Mouse (Mus musculus): ENCODE data around the gene Ppp3ca. TPM values are rescaled to one million over a fixed set of nuclear protein-coding genes. Genes with fewer than 3 reads are reported as not detected.
A peak's percentile ranks its signal among the peaks of the same experiment; 100 is the strongest.

Ppp3ca gene
- polyA plus RNA-seq, 1 experiment from 2014 or later = 119 TPM

DNA sequence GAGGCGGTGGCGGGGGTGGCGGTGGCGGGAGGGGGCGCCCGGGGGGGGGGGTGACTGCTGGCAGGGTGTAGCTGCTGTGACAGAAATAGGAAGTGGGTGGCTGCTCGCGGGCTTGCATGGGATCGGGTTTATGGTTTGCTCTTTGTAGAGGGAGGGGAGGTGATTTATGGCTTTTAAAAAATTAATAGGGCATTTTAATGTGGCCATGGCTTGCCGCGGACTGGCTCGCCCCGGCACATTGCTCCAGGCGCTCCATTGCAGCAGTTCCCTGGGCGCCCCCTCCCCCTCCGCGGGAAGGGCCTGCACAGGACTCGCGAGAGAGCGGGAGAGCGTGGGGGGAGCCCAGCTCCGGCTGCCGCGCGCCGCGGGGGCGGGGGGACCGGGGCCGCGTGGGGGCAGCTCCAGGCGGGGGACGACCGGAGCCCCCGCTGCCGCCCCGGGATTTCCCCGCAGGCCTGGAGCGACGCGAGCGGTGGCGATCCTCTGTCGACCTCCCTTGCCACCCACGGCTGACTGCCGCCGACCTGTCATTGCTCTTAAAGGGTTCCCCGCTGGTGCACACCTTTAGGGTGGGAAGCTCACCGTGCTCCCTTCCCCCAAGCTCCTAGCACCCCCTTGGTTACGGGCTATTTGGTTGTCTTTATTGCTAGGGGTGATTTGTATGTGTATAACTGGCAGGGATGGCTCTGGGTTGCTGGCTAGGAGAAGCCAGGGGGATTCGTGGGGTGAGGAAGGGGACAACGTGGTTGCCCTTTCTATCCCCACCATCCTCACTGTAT is 1.4 kb downstream of the Ppp3ca start:
- peak; percentile 50 for ATAC-seq (ENCODE audit: insufficient number of reproducible peaks, insufficient read depth, low FRiP score, low TSS enrichment, low read depth)
- no peaks in the 10 kb centered on the region for H3K9me3 ChIP-seq
- H3K4me1 ChIP-seq (replicated peaks) = peaks cover 27% of the 10 kb centered on the region
- no peaks in the 10 kb centered on the region for H3K27me3 ChIP-seq
- H3K4me3 ChIP-seq (replicated peaks) = peak overlapping the region; percentile 84
- H3K4me2 ChIP-seq = peak overlapping the region; percentile 75
- H3K27ac ChIP-seq = peak overlapping the region; percentile 96
- peak overlapping the region; percentile 84 for H3K9ac ChIP-seq (replicated peaks)
- H3K36me3 ChIP-seq = no peaks in the 10 kb centered on the region
- under 1% methylated on average over 48 of the region's 52 CpGs for WGBS

DNA sequence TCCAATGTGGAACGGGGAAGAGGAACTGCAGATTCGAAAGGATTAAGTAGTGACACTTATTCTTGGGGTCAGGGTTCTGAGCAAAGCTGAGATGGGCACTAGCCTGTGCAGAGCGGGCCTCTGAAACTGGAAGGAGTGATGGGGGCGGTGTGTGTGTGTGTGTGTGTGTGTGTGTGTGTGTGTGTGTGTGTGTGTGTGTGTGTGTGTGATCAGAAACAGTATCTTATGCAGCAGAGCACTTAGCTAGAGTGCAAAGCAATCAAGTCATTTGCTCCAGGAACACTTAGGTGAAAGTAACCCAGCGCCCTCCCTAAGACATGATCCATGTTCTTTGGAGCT is 2.0 kb downstream of the Ppp3ca start:
- no peak for ATAC-seq (ENCODE audit: insufficient number of reproducible peaks, insufficient read depth, low FRiP score, low TSS enrichment, low read depth)
- H3K27ac ChIP-seq = peak overlapping the region; percentile 96; the same call in 1 of the 2 replicates
- H3K9me3 ChIP-seq = no peaks in the 10 kb centered on the region
- peak overlapping the region; percentile 75 for H3K4me2 ChIP-seq
- peak overlapping the region; percentile 84 for H3K4me3 ChIP-seq (replicated peaks)
- no peaks in the 10 kb centered on the region for H3K36me3 ChIP-seq
- peaks cover 27% of the 10 kb centered on the region for H3K4me1 ChIP-seq (replicated peaks)
- WGBS = 2% methylated on average over 5 of the region's 5 CpGs
- no peaks in the 10 kb centered on the region for H3K27me3 ChIP-seq
- H3K9ac ChIP-seq (replicated peaks) = peak overlapping the region; percentile 84

DNA sequence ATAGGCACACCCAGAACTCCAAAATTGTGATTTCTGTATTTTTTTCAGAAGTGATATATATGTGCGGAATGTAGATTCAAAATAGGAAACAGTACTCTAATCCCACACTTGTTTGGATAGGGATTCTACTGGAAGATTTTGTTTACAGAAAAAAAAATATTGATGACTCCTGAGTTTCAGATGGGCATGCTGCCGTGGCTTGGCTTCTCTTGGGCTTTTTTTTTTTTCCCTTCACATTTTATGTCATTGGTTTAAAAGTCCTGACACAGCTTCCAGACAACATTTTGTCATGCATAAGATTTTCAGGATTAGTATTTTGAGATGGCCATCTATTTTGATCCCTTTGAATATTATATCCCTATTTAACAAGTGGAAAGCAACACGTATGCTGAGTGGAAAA is 2.9 kb downstream of the Ppp3ca start:
- peak overlapping the region; percentile 84 for H3K4me3 ChIP-seq (replicated peaks)
- H3K27ac ChIP-seq = no peak overlapping the region
- no peak for ATAC-seq (ENCODE audit: insufficient number of reproducible peaks, insufficient read depth, low FRiP score, low TSS enrichment, low read depth)
- no peaks in the 10 kb centered on the region for H3K36me3 ChIP-seq
- H3K4me1 ChIP-seq (replicated peaks) = peaks cover 27% of the 10 kb centered on the region
- H3K4me2 ChIP-seq = peak overlapping the region; percentile 75
- no peaks in the 10 kb centered on the region for H3K27me3 ChIP-seq
- no peaks in the 10 kb centered on the region for H3K9me3 ChIP-seq
- WGBS = 71% methylated on average over 3 of the region's 3 CpGs
- no peak overlapping the region for H3K9ac ChIP-seq (replicated peaks)

DNA sequence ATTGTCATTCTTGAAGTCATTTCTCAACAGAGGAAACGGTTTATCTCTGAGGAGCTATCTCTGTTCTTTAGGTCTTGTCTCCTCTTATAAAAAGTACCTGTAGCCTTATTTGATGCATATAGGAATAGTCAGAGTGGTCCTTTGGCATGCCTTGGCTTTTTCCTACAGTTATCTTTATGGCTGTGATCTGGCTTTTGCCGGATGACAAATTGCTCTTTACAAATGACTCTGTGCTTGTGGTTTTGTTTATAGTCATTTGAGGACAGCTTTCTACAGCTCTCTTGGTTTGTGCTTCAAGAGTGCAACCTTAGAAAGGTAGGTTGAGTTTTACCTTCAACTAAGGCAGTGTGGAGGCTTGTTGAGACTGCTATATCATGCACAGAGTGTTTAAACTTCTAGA is 3.4 kb downstream of the Ppp3ca start:
- Histone ChIP-seq H3K36me3 (no peaks in the 10 kb centered on the region), H3K4me1 (replicated peaks) (peaks cover 28% of the 10 kb centered on the region), H3K27me3 (no peaks in the 10 kb centered on the region), H3K4me2 (no peak overlapping the region), H3K9me3 (no peaks in the 10 kb centered on the region), H3K27ac (no peak overlapping the region), H3K4me3 (replicated peaks) (no peak overlapping the region), H3K9ac (replicated peaks) (no peak overlapping the region)
- WGBS = 69% methylated on average over 2 of the region's 2 CpGs
- ATAC-seq (ENCODE audit: insufficient number of reproducible peaks, insufficient read depth, low FRiP score, low TSS enrichment, low read depth) = no peak

DNA sequence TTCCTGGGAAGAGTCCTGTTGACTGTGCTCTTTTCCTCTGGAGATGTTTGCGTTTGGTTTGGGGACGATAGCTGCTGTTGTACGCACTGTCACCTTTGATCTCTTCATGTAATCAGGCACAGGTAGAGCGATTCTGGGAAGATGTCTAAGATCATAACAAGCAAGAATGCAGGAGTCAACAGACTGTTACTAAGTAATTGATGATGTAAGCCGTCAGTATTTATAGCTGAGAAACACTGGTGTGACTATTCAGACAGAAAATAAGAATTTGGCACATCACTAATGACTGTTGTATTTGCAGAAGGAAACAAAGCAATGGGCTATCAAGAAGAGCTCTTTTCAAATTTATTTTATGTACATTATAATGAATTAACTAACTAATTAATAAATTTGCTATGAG is 4.6 kb downstream of the Ppp3ca start:
- Histone ChIP-seq H3K4me1 (replicated peaks) (peaks cover 35% of the 10 kb centered on the region), H3K9me3 (no peaks in the 10 kb centered on the region), H3K9ac (replicated peaks) (no peak overlapping the region), H3K36me3 (no peaks in the 10 kb centered on the region), H3K4me3 (replicated peaks) (no peak overlapping the region), H3K27ac (no peak overlapping the region), H3K27me3 (no peaks in the 10 kb centered on the region), H3K4me2 (no peak overlapping the region)
- WGBS = 85% methylated on average over 5 of the region's 5 CpGs
- ATAC-seq (ENCODE audit: insufficient number of reproducible peaks, insufficient read depth, low FRiP score, low TSS enrichment, low read depth) = no peak

DNA sequence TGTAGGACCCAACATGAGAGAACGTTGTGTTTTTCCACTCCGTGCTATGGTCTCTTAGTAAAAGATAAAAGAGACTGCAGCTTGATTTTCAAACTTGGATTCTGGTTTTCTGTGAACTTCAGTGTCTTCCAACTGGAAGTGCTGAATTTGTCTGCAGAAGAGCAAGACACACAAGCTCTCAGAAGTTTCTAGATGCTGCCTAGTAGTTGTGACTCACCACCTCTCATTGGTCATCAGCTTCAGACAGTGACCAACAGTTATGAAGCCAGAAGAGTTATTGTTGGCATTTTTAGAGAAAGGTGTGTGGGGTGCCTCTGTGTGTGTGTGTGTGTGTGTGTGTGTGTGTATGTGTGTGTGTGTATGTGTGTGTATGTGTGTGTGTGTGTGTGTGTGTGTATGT is 7.1 kb downstream of the Ppp3ca start:
- WGBS = 94% methylated on average over 2 of the region's 2 CpGs
- H3K36me3 ChIP-seq = no peaks in the 10 kb centered on the region
- H3K4me2 ChIP-seq = no peak overlapping the region
- peaks cover 48% of the 10 kb centered on the region for H3K4me1 ChIP-seq (replicated peaks)
- no peak overlapping the region for H3K9ac ChIP-seq (replicated peaks)
- H3K27ac ChIP-seq = no peak overlapping the region
- H3K4me3 ChIP-seq (replicated peaks) = no peak overlapping the region
- H3K27me3 ChIP-seq = no peaks in the 10 kb centered on the region
- H3K9me3 ChIP-seq = no peaks in the 10 kb centered on the region
- no peak for ATAC-seq (ENCODE audit: insufficient number of reproducible peaks, insufficient read depth, low FRiP score, low TSS enrichment, low read depth)

DNA sequence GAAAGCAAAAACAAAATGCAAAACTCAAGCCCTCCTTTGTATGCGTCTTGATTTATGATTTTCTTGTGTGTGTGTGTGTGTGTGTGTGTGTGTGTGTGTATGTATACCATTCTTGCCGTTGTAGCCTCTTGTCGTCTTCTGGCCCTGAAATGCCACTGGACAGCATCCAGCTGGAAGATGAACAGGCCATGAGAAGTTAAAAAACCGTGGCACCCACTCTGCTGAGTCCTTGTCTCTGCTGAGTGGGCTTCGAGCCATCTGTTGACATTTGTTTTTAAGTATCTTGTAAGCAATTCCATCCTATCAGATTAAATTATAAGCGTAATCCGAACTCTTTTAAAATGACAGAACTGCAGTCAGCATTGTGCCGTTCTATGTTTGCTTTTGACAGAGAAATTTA is 8.5 kb downstream of the Ppp3ca start:
- no peak overlapping the region for H3K27ac ChIP-seq
- peaks cover 39% of the 10 kb centered on the region for H3K4me1 ChIP-seq (replicated peaks)
- H3K9me3 ChIP-seq = no peaks in the 10 kb centered on the region
- WGBS = 79% methylated on average over 8 of the region's 8 CpGs
- H3K4me3 ChIP-seq (replicated peaks) = no peak overlapping the region
- H3K9ac ChIP-seq (replicated peaks) = no peak overlapping the region
- no peak for ATAC-seq (ENCODE audit: insufficient number of reproducible peaks, insufficient read depth, low FRiP score, low TSS enrichment, low read depth)
- H3K27me3 ChIP-seq = no peaks in the 10 kb centered on the region
- H3K36me3 ChIP-seq = no peaks in the 10 kb centered on the region
- no peak overlapping the region for H3K4me2 ChIP-seq

DNA sequence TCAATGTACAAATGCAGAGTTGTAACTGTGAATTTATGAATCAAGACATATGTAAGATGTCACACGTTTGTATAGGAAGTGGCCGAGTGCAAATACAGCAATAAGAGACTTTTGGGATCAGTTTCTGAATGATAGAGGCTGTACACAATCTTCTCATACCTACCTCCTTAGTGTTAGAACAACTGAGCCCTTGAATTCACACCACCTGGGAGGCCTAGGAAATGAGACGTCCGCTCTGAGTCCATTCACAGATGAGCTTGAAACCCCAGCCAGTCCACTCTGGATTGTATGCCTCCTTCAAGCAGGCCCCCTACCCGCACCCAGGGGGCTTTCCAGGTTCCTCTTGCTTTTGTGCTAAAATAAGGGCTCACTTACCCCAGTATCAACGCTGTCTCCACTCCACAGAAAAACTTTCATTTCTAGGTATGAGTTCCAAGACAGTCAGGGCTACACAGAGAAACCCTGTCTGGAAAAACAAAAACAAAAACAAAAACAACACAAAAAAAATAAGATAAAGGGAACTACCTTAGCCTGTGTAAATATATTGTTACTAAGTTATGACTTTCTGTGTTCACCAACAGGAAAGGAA is 10.1 kb downstream of the Ppp3ca start:
- H3K27me3 ChIP-seq = no peaks in the 10 kb centered on the region
- H3K4me3 ChIP-seq (replicated peaks) = no peak overlapping the region
- no peak for ATAC-seq (ENCODE audit: insufficient number of reproducible peaks, insufficient read depth, low FRiP score, low TSS enrichment, low read depth)
- no peak overlapping the region for H3K4me2 ChIP-seq
- no peak overlapping the region for H3K9ac ChIP-seq (replicated peaks)
- no peaks in the 10 kb centered on the region for H3K9me3 ChIP-seq
- no peak overlapping the region for H3K27ac ChIP-seq
- 68% methylated on average over 6 of the region's 6 CpGs for WGBS
- H3K36me3 ChIP-seq = no peaks in the 10 kb centered on the region
- peaks cover 37% of the 10 kb centered on the region for H3K4me1 ChIP-seq (replicated peaks)

DNA sequence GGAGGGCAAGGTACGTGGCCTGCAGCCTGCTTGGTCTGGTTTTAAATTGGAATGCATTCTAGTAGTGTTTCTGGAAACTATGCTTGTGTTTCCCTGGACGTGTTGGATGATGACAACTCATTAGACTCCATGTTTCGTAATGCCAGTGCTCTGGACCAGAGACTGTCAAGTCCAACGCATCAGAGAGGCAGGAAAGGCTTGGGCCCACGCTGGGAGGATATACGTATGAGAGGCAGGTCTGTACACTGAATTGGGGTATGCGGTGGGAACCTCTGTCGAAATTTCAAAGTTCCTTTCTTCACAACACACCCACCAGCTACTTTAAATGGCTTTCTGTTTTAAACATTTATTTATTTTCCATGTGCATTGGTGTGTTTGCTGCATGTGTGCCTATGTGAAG is 12.3 kb downstream of the Ppp3ca start:
- Histone ChIP-seq H3K9me3 (no peaks in the 10 kb centered on the region), H3K9ac (replicated peaks) (no peak overlapping the region), H3K27ac (no peak overlapping the region), H3K27me3 (no peaks in the 10 kb centered on the region), H3K4me3 (replicated peaks) (no peak overlapping the region), H3K4me1 (replicated peaks) (peaks cover 33% of the 10 kb centered on the region), H3K4me2 (no peak overlapping the region), H3K36me3 (no peaks in the 10 kb centered on the region)
- 91% methylated on average over 8 of the region's 8 CpGs for WGBS
- no peak for ATAC-seq (ENCODE audit: insufficient number of reproducible peaks, insufficient read depth, low FRiP score, low TSS enrichment, low read depth)

DNA sequence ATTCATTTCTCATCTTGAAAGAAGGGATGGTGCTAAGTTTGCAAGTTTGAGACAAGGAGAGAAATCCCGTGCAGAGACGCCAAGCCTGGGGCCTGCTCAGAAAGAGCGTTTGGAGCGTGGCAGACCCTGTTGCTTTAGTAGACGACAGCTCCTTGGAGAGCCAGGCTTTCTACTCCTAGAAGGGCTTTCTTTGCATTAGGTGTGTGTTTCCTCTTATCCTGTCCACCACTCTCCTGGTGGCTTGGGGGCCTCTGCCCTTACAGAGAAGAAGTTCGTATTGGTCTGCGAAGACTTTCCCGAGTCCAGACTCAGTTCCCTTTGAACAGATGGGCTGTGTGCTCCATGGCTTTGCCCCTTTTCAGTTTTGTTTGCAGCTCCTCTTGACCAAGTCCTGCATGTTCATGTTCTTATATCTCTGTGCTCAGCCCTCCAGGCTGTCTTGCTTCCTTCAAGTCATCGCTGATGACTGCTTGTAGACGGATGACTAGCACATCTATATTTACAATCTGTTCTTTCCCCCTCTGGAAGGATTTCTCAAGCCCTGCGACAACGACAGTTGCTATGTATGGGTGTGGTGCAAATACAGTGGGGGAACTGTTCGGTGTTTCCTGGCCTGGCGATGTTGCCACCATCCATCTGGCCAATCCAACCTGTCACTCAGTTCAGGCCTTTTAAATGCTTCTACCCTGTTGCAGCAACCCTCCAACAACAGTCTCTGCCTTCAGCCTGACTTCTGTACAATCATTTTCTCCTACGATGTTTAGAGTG is 14.5 kb downstream of the Ppp3ca start:
- H3K27ac ChIP-seq = no peak overlapping the region
- 90% methylated on average over 15 of the region's 15 CpGs for WGBS
- no peak for ATAC-seq (ENCODE audit: insufficient number of reproducible peaks, insufficient read depth, low FRiP score, low TSS enrichment, low read depth)
- no peak overlapping the region for H3K4me3 ChIP-seq (replicated peaks)
- H3K9ac ChIP-seq (replicated peaks) = no peak overlapping the region
- H3K4me1 ChIP-seq (replicated peaks) = peaks cover 36% of the 10 kb centered on the region
- H3K36me3 ChIP-seq = no peaks in the 10 kb centered on the region
- no peak overlapping the region for H3K4me2 ChIP-seq
- no peaks in the 10 kb centered on the region for H3K9me3 ChIP-seq
- H3K27me3 ChIP-seq = no peaks in the 10 kb centered on the region

DNA sequence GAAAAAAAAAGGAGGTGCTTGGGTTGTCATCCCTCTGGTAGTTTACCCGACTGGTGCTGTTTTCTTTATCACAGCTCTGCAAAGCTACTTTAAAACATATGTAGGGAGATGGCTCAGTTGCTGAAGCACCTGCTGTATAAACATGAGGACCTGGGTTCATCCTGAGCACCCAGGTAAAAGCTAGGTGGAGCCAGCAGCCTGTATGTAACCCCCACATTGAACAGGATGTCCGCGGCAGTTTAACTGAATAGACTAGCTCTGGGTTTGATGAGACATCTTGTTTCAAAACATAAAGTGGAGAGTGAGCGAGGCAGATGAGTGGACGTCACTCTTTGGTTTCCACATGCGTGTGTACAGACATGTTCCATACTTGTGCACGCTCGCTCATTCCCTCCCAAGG is 16.5 kb downstream of the Ppp3ca start:
- H3K4me3 ChIP-seq (replicated peaks) = no peak overlapping the region
- H3K27ac ChIP-seq = no peak overlapping the region
- H3K36me3 ChIP-seq = no peaks in the 10 kb centered on the region
- no peaks in the 10 kb centered on the region for H3K27me3 ChIP-seq
- H3K4me2 ChIP-seq = no peak overlapping the region
- H3K9ac ChIP-seq (replicated peaks) = no peak overlapping the region
- 91% methylated on average over 8 of the region's 8 CpGs for WGBS
- H3K9me3 ChIP-seq = no peaks in the 10 kb centered on the region
- peaks cover 22% of the 10 kb centered on the region for H3K4me1 ChIP-seq (replicated peaks)
- no peak for ATAC-seq (ENCODE audit: insufficient number of reproducible peaks, insufficient read depth, low FRiP score, low TSS enrichment, low read depth)

Measured in limb, embryonic 12.5 days (tissue).